Mouse (Mus musculus): ENCODE results near the gene Serpinb9.
"Not testable (repeated sequence)": the region's sequence is repeated elsewhere in the genome, so short reads cannot be mapped to it uniquely, and the experiment has no call there.

The Serpinb9 gene

DNA sequence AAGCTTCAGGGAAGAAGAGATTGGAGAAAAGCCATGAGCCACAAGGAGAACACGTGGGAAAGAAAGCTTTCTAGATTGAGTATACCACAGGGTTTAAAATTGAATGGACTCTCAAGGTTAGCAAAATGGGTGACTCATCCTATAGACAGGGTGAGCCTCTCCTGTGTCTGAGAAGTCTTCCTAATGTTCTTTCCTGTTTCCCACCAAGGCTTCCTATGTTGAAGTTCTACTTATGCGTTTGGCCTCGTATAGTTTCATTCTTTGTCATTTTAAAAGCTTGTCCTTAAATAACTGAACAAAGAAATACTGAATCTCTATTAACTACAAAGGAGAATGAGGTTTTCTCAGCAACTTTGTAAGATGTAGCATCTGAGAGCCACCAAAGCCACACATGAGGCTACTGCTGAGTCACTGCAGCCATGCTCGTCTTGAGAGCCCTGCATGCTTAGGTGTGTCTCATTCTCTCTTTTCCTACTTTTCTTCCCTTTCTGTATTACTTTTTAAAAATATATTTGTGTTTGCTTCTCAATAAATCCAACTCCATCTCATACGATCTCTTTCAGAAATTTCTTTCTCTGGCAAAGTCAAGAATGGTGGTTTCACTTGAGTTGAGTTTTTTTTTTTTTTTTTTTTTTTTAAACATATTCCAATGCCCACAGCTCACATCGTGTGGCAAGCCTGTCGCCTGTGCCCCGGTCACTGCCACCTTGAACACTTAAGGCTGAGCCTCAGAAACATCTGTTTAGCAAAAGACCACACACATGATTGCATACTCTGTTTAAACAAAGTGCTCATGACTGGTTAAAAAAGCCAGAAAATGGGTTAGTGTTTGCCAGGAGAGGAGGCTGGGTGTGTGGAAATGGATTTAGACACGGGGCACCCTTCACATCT, 718 bp downstream of the Serpinb9 start:
- DNase-seq: no peak

DNA sequence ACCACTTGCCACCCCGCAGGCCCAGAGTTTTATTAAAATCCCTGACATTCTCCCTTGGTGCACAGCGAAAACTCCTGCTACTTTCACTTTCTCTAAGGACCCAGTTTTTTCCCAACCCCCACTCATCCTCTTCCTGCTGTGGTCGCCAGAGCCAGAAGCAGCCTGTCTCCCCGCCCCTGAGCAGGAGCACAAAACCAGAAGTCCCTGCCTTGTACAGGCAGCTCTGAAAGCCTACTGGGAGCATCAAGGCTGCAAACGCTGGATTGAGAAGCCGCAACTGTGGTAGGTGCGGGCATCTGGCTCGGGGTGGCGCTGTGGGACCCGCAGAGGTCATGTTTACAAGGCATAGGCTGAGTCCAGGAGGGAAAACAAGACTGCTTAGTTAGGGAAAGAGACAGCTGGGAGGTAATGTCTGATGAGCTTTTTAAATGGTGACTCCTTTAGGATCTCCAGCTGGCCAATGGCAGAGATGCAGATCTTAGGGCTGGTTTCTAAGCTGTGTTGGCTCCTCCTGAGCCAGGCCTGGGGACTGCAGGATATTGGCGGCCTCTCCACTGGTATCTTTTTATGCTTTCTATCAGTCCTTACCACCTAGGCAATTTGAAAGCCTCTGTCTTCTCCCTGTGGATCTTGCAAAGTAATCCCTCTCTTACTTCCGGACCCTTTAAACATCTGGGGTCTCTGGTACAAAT, 1.5 kb downstream of the Serpinb9 start:
- peak; percentile 77 for DNase-seq

DNA sequence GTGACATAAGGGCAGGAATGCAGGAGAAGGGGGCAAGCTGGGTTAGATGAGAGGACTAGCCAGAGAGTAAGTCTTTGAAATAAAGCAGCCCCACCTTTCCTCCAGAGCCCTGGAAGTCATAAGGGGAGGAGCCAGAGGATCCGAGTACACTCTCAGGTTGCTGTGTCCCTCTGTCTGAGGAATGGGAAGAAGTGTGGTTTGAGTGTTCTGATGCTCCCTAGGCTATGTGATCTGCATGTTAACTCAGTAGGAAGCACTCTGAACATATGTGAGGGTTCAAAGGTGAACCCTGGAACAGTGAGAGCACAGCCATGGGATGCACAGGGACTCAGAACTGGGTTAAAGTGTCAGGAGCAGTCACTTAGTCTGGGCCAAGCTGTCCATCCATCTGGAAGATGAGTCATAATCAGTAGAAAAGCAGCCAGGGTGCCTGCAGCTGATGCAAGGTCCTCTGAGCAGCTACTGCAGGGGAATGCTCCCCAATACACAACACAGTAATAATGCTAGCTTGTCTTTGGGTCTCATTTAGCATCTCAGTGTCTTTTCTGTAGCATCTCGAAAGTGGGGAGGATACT, 2.5 kb downstream of the Serpinb9 start:
- peak; percentile 6 for DNase-seq

- DNase-seq: no peak
Measured at GRCm38 (mm10) chr13:33006555-33006954, 3.5 kb downstream of the Serpinb9 start.

- no peak for DNase-seq
Measured at GRCm38 (mm10) chr13:33012395-33012794, 9.3 kb downstream of the Serpinb9 start.

DNA sequence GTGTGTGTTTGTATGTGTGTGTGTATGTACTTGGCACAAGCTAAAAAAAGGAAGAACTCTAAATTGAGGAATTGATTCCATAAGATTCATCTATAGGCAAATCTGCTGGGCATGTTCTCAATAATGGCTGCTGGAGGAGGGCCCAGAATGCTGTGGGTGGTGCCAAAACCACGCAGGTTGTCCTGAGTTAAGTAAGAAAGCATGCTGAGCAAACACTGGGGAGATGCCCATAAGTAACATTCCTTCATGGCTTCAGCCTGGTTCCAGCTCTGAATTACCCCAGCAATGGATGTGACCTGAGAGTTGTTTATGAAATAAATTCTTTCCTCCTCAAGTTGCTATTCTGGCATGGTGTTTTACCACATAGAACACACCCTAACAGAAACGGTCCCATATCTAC, 10.2 kb downstream of the Serpinb9 start:
- no peak for DNase-seq

- no peak for DNase-seq
Measured at GRCm38 (mm10) chr13:33022371-33022770, 19.3 kb downstream of the Serpinb9 start.

GRCm38 (mm10) chr13:33026427-33027057, 23.5 kb downstream of the Serpinb9 start:
- peak; percentile 10 for DNase-seq

DNA sequence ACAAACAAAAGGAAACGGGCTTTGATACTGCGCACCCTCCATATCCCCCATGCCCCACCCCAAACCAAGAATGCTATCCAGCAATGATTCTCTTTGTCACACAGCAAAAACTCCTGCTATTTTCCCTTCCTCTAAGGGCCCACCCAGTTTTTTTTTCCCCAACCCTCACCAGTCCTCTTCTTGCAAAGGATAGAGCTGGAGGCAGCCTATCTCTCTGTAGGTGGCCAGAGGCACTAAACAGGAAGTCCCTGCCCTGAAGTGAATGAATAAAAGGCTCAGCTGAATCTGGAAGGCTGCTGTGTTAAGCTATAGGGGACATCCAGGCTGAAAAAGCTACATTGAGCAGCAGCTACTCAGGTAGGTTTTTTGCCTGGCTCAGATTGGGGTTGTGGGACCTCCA, 24.2 kb downstream of the Serpinb9 start, which contains the start of gene Serpinb9b:
TSS of gene Serpinb9b (plus strand) at position 173 of the 400 bp plus-strand sequence.
- DNase-seq: no peak

- DNase-seq: no peak
Measured at GRCm38 (mm10) chr13:33028146-33028545, 25.1 kb downstream of the Serpinb9 start.

DNA sequence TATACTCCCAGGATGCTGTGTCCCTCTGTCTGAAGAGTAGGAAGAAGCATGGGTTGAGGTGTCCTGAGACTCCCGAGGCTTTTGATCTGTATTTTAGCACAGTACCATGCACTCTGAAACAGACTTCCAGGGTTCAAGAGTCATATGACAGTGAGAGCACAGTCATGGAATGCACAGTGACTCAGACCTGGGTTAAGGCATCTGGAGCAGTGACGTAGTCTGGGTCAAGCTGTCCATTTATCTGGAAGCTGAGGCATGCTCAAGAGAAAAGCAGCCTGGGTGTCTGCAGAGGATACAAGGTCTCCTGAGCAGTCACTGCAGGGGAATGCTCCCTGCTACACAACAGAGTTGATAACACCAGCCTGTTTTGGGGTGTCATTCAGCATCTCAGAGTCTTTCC, 25.5 kb downstream of the Serpinb9 start:
- no peak for DNase-seq

DNA sequence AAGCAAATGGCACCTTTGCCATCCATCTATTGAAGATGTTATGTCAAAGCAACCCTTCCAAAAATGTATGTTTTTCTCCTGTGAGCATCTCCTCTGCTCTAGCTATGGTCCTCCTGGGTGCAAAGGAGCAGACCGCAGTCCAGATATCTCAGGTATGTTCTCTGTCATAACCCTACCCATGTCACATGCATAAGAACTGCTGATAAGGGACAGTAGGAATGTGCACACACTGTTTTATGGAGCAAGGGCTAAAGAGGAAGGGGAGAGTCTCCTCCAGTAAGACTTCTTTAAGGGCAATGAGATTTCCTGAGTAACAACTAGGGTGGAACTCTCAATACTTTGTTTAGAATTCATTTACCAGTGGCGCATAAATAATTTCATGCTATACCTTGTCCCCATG, 26.4 kb downstream of the Serpinb9 start:
- not testable (repeated sequence) for DNase-seq

- DNase-seq: no peak
Measured at GRCm38 (mm10) chr13:33030281-33030680, 27.2 kb downstream of the Serpinb9 start.

DNA sequence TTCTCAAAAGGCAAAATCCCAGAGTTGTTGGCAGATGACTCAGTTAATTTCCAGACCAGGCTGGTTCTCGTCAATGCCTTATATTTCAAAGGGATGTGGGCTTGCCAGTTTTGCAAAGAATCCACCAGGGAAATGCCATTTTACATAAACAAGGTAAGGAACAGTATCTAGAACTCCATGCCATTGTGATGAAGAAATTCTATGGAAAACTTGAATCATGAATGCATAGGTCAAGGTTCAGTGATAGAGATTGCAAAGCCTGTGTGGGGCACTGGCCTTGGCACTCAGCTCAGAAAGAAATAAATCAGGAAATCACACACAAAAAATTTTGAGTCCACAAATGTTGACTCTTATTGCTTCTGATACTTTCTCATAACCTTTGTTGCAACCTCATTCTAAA, 32.5 kb downstream of the Serpinb9 start:
- no peak for DNase-seq

DNA sequence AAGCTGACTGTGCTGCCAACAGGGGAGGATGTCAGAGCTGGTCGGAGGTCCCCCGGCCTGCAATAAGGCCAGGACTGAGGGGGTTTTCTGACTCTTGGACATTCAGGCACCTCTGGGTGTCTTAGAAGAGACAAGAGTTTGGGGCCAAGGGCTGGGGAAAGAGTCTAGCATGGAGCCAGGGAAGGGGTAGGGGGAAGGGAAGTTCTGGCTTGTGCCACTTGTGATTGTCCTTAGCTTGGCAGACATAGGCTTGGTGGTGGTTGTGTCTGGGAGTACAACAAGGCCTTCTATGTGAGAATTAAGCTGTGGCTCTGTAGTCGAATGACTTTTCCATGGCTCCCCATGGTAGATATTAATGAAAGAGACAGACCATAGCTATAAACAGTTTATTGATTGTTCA, 40.5 kb downstream of the Serpinb9 start:
- DNase-seq: no peak

DNA sequence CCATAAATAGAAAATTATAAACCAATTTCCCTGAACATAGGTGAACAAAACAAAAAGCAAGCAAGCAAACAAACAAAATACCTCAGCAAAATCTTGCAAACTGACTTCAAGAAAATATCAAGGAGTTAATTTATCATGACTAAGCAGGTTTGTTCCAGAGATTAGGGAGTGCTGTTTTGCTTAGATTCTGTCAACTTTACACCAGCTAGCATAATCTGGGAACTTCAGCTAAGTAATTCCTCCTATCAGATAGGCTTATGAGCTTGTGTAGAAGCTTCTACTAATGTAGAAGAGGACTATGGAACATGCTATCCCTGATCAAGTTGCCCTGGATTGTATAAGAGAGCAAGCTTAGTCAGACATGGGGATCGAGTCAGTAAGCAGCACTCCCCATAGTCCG, 44.2 kb downstream of the Serpinb9 start:
- DNase-seq: no peak

DNA sequence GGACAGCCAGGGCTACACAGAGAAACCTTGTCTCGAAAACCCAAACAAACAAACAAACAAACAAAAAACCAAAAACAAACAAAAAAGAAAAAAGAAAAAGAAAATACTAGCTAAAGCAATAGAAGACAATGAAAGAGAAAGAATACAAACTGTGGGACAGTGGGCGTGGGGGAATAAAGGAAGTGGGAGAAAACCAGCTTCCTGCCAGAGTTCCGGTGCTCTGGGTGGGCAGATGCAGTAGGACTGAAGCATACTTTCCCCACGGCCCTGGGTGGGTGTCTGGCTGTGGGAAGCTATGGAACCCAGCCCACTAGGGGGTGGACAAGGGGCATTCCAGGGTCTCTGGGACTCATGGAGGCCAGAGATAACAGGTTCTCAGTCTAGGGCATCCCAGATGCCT, 45.1 kb downstream of the Serpinb9 start:
- no peak for DNase-seq

GRCm38 (mm10) chr13:33051697-33052096, 48.6 kb downstream of the Serpinb9 start:
- DNase-seq: no peak

DNA sequence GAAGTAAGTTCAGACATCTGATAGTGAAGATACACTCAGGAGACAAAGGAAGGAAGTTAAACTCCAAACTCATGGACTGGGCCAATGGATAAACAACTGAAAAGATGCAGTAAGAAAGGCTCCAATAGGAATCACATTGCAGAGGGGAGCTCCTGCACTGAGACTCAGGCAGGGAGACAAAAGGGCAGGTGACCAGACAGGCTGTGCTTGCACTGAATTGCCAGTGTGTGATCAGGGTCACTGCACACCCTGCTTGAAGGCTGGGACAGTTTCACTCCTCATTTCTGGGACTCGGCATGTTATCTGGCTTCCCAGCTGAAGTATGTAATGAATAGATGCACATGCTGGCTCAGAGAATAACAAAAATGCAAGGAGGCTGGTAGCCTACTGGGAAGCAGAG, 60.0 kb downstream of the Serpinb9 start:
- no peak for DNase-seq
